Mouse (Mus musculus) thymus, postnatal 4 days (tissue): Measurements from ENCODE around the gene Pde6b.

Experiments
- DNase-seq: peaks from one replicate; pipeline ENCODE4 v3.0.0; 2021

Pde6b gene

GRCm38 (mm10) chr5:108465131-108465891, 77.1 kb downstream of the Pde6b start:
- no peak for DNase-seq

- no peak for DNase-seq
Observed at GRCm38 (mm10) chr5:108466647-108467046, 78.5 kb downstream of the Pde6b start.

DNA sequence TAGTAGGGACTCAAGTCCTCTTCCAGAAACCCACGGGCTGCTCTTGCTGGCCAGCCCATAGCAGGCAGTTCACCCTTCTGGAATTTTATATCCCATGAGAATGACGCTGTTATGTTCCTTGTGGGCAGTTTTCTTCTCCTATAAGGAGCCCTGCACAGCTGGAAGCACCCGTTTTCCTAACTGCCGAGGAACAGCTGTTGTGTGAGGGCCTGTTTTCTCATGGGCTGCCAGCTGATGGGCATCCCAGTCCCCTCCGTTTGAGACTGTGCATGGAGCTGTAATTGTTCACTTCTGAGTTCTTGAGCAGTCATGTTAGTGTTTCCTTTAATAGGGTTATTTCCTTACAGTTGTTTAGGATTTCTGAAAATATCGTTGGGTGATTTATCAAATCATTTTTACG, 81.4 kb downstream of the Pde6b start:
- no peak for DNase-seq

DNA sequence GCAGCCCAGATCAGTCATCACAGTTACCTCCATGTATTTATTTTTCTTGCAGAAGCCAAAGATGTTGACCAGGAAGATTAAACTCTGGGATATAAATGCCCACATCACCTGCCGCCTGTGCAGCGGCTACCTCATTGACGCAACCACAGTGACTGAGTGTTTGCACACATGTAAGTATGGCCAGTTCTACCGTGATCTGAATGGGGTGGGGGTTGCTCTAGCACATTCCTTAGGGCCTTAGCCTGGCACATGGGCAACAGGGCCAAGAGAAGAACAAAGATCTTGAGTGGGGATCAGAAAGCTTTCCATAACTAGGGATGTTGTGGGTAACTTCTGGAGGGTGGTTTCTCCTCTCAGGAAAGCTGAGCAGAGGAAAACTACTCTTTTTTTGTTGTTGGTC, 85.5 kb downstream of the Pde6b start:
- DNase-seq, result no peak

DNA sequence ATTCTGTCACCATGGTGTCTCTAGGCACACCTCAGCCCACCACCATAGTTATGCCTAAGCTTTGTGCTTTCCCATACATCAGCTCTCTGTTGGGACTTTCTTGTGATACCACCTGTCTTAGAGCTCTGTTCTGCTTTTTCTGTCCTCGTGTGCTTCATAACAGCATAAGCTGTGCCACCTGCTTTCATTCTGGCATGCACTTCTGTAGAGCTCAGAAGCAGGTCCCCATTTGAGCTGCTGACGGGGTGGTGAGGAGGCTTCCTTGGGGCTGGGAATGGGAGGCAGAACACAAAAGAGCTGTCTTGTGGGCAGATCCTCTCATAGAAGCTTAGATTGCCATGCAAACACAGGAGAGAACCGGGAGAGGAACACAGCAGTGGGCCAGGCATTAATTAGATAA, 87.8 kb downstream of the Pde6b start:
- no peak for DNase-seq
